Mouse (Mus musculus): ENCODE measurements around the gene Srpk2. TPM values are rescaled to one million over a fixed set of nuclear protein-coding genes. Genes with fewer than 3 reads are reported as not detected.
"Not testable (repeated sequence)": the region's sequence is repeated elsewhere in the genome, so short reads cannot be mapped to it uniquely, and the experiment has no call there.

Srpk2 gene
- total RNA-seq, 2 experiments from 2014 or later, result 41.3 to 45.4 TPM

- no peak for DNase-seq (ENCODE audit: low spot score in 2 of 2)
These were observed 175.8 kb downstream of the Srpk2 start for GRCm38 (mm10) chr5:23508630-23509029.

GRCm38 (mm10) chr5:23507210-23507609, 177.2 kb downstream of the Srpk2 start:
- DNase-seq (ENCODE audit: low spot score in 2 of 2), result no peak

GRCm38 (mm10) chr5:23505578-23505977, 178.8 kb downstream of the Srpk2 start:
- no peak for DNase-seq (ENCODE audit: low spot score in 2 of 2)

GRCm38 (mm10) chr5:23502317-23502937, 182.0 kb downstream of the Srpk2 start:
- no peak for DNase-seq (ENCODE audit: low spot score in 2 of 2)

- DNase-seq (ENCODE audit: low spot score in 2 of 2), result no peak
These were observed 182.7 kb downstream of the Srpk2 start for GRCm38 (mm10) chr5:23501582-23502316.

- no peak for DNase-seq (ENCODE audit: low spot score in 2 of 2)
These were observed 183.7 kb downstream of the Srpk2 start for GRCm38 (mm10) chr5:23500715-23501114.

- no peak for DNase-seq (ENCODE audit: low spot score in 2 of 2)
These were observed 185.2 kb downstream of the Srpk2 start for GRCm38 (mm10) chr5:23499257-23499656.

GRCm38 (mm10) chr5:23497920-23498319, 186.5 kb downstream of the Srpk2 start:
- no peak for DNase-seq (ENCODE audit: low spot score in 2 of 2)

- DNase-seq (ENCODE audit: low spot score in 2 of 2), result no peak
These were observed 187.5 kb downstream of the Srpk2 start for GRCm38 (mm10) chr5:23496933-23497332.

GRCm38 (mm10) chr5:23496396-23496795, 188.0 kb downstream of the Srpk2 start:
- no peak for DNase-seq (ENCODE audit: low spot score in 2 of 2)

- DNase-seq (ENCODE audit: low spot score in 2 of 2), result no peak
These were observed 193.6 kb downstream of the Srpk2 start for GRCm38 (mm10) chr5:23490797-23491196.

- DNase-seq (ENCODE audit: low spot score in 2 of 2), result no peak
These were observed 195.2 kb downstream of the Srpk2 start for GRCm38 (mm10) chr5:23489231-23489630.

- DNase-seq (ENCODE audit: low spot score in 2 of 2), result no peak
These were observed 200.6 kb downstream of the Srpk2 start for GRCm38 (mm10) chr5:23483811-23484210.

GRCm38 (mm10) chr5:23473098-23473873, 211.1 kb downstream of the Srpk2 start:
- DNase-seq (ENCODE audit: low spot score in 2 of 2), result no peak

- DNase-seq (ENCODE audit: low spot score in 2 of 2), result no peak
These were observed 217.9 kb downstream of the Srpk2 start for GRCm38 (mm10) chr5:23466546-23466945.

- DNase-seq (ENCODE audit: low spot score in 2 of 2), result no peak
These were observed 219.7 kb downstream of the Srpk2 start for GRCm38 (mm10) chr5:23464743-23465142.

GRCm38 (mm10) chr5:23464247-23464646, 220.2 kb downstream of the Srpk2 start:
- DNase-seq (ENCODE audit: low spot score in 2 of 2), result no peak

- DNase-seq (ENCODE audit: low spot score in 2 of 2), result no peak
These were observed 222.7 kb downstream of the Srpk2 start for GRCm38 (mm10) chr5:23461688-23462087.

GRCm38 (mm10) chr5:23453561-23453960, 230.9 kb downstream of the Srpk2 start:
- DNase-seq (ENCODE audit: low spot score in 2 of 2), result not testable (repeated sequence)

Measured in adrenal gland, adult 18-20 months (tissue).